Mouse (Mus musculus) intestine, embryonic 16.5 days (tissue): ENCODE results near the gene Fah. TPM values are rescaled to one million over a fixed set of nuclear protein-coding genes. Genes with fewer than 3 reads are reported as not detected.

Experiments used
- ATAC-seq: fragments of 200-750 bp; cut with Nextera tagmentation; 2 replicates; pipeline ENCODE4 v1.8.0; 2017; ENCODE audit warnings: moderate TSS enrichment, moderate library complexity
- H3K27ac ChIP-seq: fragments of 300-500 bp; sonication (generic); 2 replicates; pipeline ENCODE4 v1.5.1; 2014; ENCODE audit warnings: mild to moderate bottlenecking, low read length
- H3K27me3 ChIP-seq: fragments of 300-500 bp; sonication (generic); replicated peaks from 2 replicates; pipeline ENCODE4 v1.6.1; 2014; ENCODE audit warnings: low read length, control low read depth, mixed read lengths; ENCODE audit not compliant: control insufficient read depth, insufficient read depth
- H3K36me3 ChIP-seq: fragments of 300-500 bp; sonication (generic); 2 replicates; pipeline ENCODE4 v1.6.1; 2014; ENCODE audit warnings: low read length, control low read depth; ENCODE audit not compliant: control insufficient read depth, insufficient read depth
- H3K4me1 ChIP-seq: fragments of 300-500 bp; sonication (generic); 2 replicates; pipeline ENCODE4 v1.6.1; 2014; ENCODE audit warnings: low read length, control low read depth, mixed read lengths; ENCODE audit not compliant: control insufficient read depth, insufficient read depth
- H3K4me2 ChIP-seq: fragments of 300-500 bp; sonication (generic); 2 replicates; pipeline ENCODE4 v1.6.1; 2014; ENCODE audit warnings: low read depth, low read length, control low read depth
- H3K4me3 ChIP-seq: fragments of 300-500 bp; sonication (generic); 2 replicates; pipeline ENCODE4 v1.5.1; 2014; ENCODE audit warnings: mild to moderate bottlenecking, low read length
- H3K9ac ChIP-seq: fragments of 300-500 bp; sonication (generic); 2 replicates; pipeline ENCODE4 v1.6.1; 2014; ENCODE audit warnings: low read depth, low read length
- H3K9me3 ChIP-seq: fragments of 300-500 bp; sonication (generic); 2 replicates; pipeline ENCODE4 v1.6.1; 2016; ENCODE audit warnings: low read length, control low read depth; ENCODE audit not compliant: control insufficient read depth
- WGBS: fragments of 180-500 bp; shearing (Covaris S2); extraction: QIAGEN DNeasy Blood & Tissue Kit; methylation state at CpG from one replicate; pipeline ENCODE4 v1.1.7; 2014; 5-methylcytosine and 5-hydroxymethylcytosine counted together
- polyA plus RNA-seq: library from polyadenylated mRNA; unstranded; fragments of >200 nt; fragmentation: Nextera tagmentation; extraction: Ambion mirVana; gene quantifications from 2 replicates; pipeline ENCODE4 v1.2.1, GENCODE M21; 2015

The Fah gene
- polyA plus RNA-seq, 1 experiment from 2014 or later: 17.3 TPM

DNA sequence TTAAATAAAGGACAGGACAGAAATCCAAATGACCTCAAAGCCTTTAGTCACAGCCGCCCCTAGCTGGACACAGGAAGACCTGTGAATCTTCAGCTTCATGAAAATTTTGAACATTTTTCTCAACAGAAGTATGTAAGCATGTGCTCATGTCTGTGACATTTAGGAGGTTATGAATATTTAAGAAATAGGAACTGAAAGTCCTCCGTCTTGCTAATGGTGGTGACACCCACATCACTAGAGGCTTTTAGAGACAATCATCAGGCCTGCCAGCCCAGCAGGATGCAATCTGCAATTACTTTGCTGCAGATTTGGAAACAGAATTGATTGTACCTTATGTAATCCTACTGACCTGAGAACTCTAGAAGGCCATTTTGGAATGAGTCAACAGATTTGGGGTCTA, 55.0 kb downstream of the Fah start:
- Histone ChIP-seq H3K27me3 (no peaks in the 10 kb centered on the region), H3K4me3 (no peak overlapping the region), H3K4me2 (no peak overlapping the region), H3K9ac (no peak overlapping the region), H3K4me1 (no peaks in the 10 kb centered on the region), H3K27ac (no peak overlapping the region), H3K9me3 (no peaks in the 10 kb centered on the region), H3K36me3 (no peaks in the 10 kb centered on the region)
- ATAC-seq: no peak
- WGBS: 86% methylated on average over 2 of the region's 2 CpGs

- no peak overlapping the region for H3K27ac ChIP-seq
- WGBS: 62% methylated on average over 4 of the region's 4 CpGs
- no peak for ATAC-seq
Observed at GRCm38 (mm10) chr7:84546667-84547066, 59.9 kb downstream of the Fah start.

DNA sequence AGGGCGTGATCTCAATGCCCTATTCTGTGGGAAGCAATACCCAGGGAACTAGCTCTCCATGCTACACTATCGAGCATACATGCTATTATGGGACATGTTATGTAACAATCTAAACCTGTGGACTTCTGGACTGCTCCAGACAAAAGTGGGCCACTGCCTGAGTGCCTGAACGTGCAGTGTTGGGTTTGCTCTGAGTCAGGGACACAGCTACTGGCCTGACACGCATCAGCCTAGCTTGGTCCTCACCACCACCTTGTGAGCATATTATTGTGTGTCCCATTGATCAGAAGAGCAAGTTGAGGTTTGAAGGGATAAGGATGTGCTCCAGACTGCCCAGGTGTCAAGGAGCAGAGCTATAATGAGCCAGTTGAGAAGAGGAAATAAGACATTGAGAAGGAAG, 61.6 kb downstream of the Fah start:
- H3K4me2 ChIP-seq: no peak overlapping the region
- H3K27me3 ChIP-seq: no peaks in the 10 kb centered on the region
- H3K27ac ChIP-seq: no peak overlapping the region
- no peaks in the 10 kb centered on the region for H3K9me3 ChIP-seq
- no peak overlapping the region for H3K4me3 ChIP-seq
- no peaks in the 10 kb centered on the region for H3K4me1 ChIP-seq
- no peak for ATAC-seq
- H3K9ac ChIP-seq: no peak overlapping the region
- WGBS: 85% methylated on average over 4 of the region's 4 CpGs
- H3K36me3 ChIP-seq: no peaks in the 10 kb centered on the region

More at GRCm38 (mm10) chr7:84546667-84547066, 59.9 kb downstream of the Fah start:
- Histone ChIP-seq H3K36me3 (no peaks in the 10 kb centered on the region), H3K4me2 (no peak overlapping the region), H3K9me3 (no peaks in the 10 kb centered on the region), H3K4me1 (no peaks in the 10 kb centered on the region), H3K4me3 (no peak overlapping the region), H3K27me3 (no peaks in the 10 kb centered on the region), H3K9ac (no peak overlapping the region)

Other genes starting within 250 kb of the Fah start
- 1.9 and 2.4 TPM in 2 replicates for gene Arnt2, start 196.5 kb downstream of the Fah start, polyA plus RNA-seq
- 1.2 and 1.4 TPM in 2 replicates for gene Gm2115, start 77.8 kb downstream of the Fah start, polyA plus RNA-seq
- 160 and 163 TPM in 2 replicates for gene Zfand6, start 83.2 kb upstream of the Fah start, polyA plus RNA-seq
- not detected in 2 replicates for gene Olfr291, start 246.8 kb upstream of the Fah start, polyA plus RNA-seq